In the genomic region with DNA sequence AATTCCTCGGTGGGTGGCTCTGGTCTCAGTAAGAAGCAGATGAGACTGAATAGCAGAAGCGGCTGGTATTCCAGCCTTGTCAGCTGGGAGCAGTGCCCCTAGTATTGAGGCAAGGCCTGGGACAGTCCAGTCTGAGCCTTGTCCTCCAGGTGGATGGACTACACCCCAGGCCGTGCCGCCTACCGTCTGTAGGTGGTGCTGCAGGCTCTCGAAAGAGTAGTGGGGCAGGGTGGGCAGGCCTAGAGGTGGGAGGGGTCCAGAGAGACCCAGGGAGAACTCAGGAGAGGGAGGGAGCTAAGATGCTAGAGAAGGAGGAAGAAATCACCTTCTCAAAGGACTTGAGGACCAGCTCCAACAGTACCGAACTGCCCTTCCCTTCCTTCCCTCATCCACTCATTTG, we compare ENCODE assay signal across 8 mouse cellular contexts.
DNase-seq lines count a peak whose midpoint lies in the region; ATAC-seq and TF ChIP-seq lines count a peak whose summit lies in the region.

No protein-coding gene starts in this region.

- no peaks in the 10 kb centered on the region for H3K9me3 ChIP-seq in heart, postnatal 0 days (replicated peaks; ENCODE audit: control insufficient read depth, low read length)
- H3K9me3 ChIP-seq in midbrain, embryonic 14.5 days (ENCODE audit: control insufficient read depth, low read length): no peaks in the 10 kb centered on the region

- H3K4me2 ChIP-seq in heart, postnatal 0 days (ENCODE audit: low read depth, low read length): no peak overlapping the region
- no peak overlapping the region for H3K4me2 ChIP-seq in midbrain, embryonic 14.5 days (ENCODE audit: low read length)

- no peak overlapping the region for H3K27ac ChIP-seq in heart, postnatal 0 days (ENCODE audit: low read depth)
- no peak overlapping the region for H3K27ac ChIP-seq in midbrain, embryonic 14.5 days (replicated peaks; ENCODE audit: low read depth, low read length)

- TF ChIP-seq EP300 in heart, postnatal 0 days (IDR thresholded peaks at IDR 0.05; ENCODE audit: low read depth): no peak

- no peaks in the 10 kb centered on the region for H3K4me1 ChIP-seq in heart, postnatal 0 days (ENCODE audit: control insufficient read depth, insufficient read depth)
- H3K4me1 ChIP-seq in midbrain, embryonic 14.5 days (ENCODE audit: control insufficient read depth, insufficient read depth, low read length): peaks cover 4% of the 10 kb centered on the region; the same call in 1 of the 2 replicates

- no peak overlapping the region for H3K9ac ChIP-seq in heart, postnatal 0 days (replicated peaks; ENCODE audit: low read depth, low read length)
- no peak overlapping the region for H3K9ac ChIP-seq in midbrain, embryonic 14.5 days (replicated peaks; ENCODE audit: low read length)

- WGBS in heart, postnatal 0 days: 16% methylated on average over 7 of the region's 7 CpGs
- 18% methylated on average over 7 of the region's 7 CpGs for WGBS in midbrain, embryonic 14.5 days

- intact Hi-C loops in heart, postnatal 25 days (cut with DNase I): no loop called here

- H3K36me3 ChIP-seq in heart, postnatal 0 days (replicated peaks; ENCODE audit: control insufficient read depth, insufficient read depth, low read length): no peaks in the 10 kb centered on the region
- no peaks in the 10 kb centered on the region for H3K36me3 ChIP-seq in midbrain, embryonic 14.5 days (ENCODE audit: control insufficient read depth, insufficient read depth, low read length)

- peak; percentile 61 for TF ChIP-seq CTCF in heart, postnatal 0 days (IDR thresholded peaks at IDR 0.05; ENCODE audit: low read depth)

- peaks cover 13% of the 10 kb centered on the region; the same call in 1 of the 2 replicates for H3K27me3 ChIP-seq in heart, postnatal 0 days (ENCODE audit: control insufficient read depth, insufficient read depth, low read length)
- H3K27me3 ChIP-seq in midbrain, embryonic 14.5 days (ENCODE audit: control insufficient read depth, insufficient read depth, low read length): no peaks in the 10 kb centered on the region

- no peak for DNase-seq in heart, postnatal 0 days (ENCODE audit: low spot score)
- no peak for DNase-seq in heart, postnatal 25 days (ENCODE audit: low spot score)
- DNase-seq in right cerebral cortex, postnatal 14 days: peak; percentile 65
- DNase-seq in right cerebral cortex, postnatal 36 days (ENCODE audit: low spot score in 2 of 2): no peak
- peak; percentile 61 for DNase-seq in forelimb bud, embryonic 11.5 days (ENCODE audit: low read depth, low spot score)
- DNase-seq in midbrain, embryonic 14.5 days: peak; percentile 60

- ATAC-seq in heart, postnatal 0 days (ENCODE audit: insufficient read depth, low read depth): no peak
- ATAC-seq in midbrain, embryonic 14.5 days (ENCODE audit: low FRiP score, low TSS enrichment): no peak
- no peak for ATAC-seq in activated CD4-positive, CD25-positive, alpha-beta regulatory T cell, adult 4 months
- ATAC-seq in erythroblast, adult 5-6 weeks (replicated peaks; ENCODE audit: low FRiP score, poor library complexity, severe bottlenecking): no peak

- H3K4me3 ChIP-seq in heart, postnatal 0 days (ENCODE audit: low read depth, low read length): no peak overlapping the region
- no peak overlapping the region for H3K4me3 ChIP-seq in midbrain, embryonic 14.5 days (replicated peaks; ENCODE audit: low read depth, low read length)

Comparison
In these comparisons a context has a peak if more than half of its experiments do, and no peak if none do; other contexts are left out.
1. DNase-seq: peak in right cerebral cortex, postnatal 14 days (single experiment), forelimb bud, embryonic 11.5 days (single experiment) and midbrain, embryonic 14.5 days (single experiment); none in heart, postnatal 0 days (single experiment), heart, postnatal 25 days (single experiment) and right cerebral cortex, postnatal 36 days (0 of 2).